Mouse (Mus musculus) heart, postnatal 0 days (tissue): ENCODE results near the gene Egfl8.

Source experiments
- CTCF ChIP-seq: IDR thresholded peaks from 2 replicates; pipeline ENCODE4 v1.5.1; 2016; ENCODE audit warnings: antibody characterized with exemption, control low read depth, low read depth
- EP300 ChIP-seq: IDR thresholded peaks from 2 replicates; pipeline ENCODE4 v1.6.1; 2016; ENCODE audit warnings: antibody characterized with exemption, low read depth

- TF ChIP-seq CTCF (no peak), EP300 (no peak)
Measured at GRCm38 (mm10) chr17:34613830-34614229, 1.9 kb downstream of the Egfl8 start.
